In the genomic region with DNA sequence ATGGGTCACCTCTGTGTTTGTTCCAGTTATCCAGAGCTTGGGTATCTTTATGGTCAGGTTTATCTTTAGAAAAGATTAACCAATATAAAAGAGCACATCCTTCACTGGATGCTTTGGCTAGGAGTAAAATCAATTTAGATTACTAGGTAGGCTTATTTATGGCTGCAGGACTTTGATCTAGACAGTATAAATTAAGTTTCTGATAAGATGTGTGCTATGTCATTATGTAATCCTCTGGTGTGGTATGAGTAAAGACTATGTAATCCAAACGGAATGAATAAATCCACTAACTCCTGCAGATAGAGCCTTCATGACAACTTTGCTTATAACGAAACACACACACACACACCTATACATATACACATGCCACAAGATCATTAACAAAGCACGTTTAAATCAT, we compare ENCODE assay signal across 38 mouse cellular contexts. TPM values are rescaled to one million over a fixed set of nuclear protein-coding genes. Genes with fewer than 3 reads are reported as not detected.
"Had no signal": no experiment of that assay in that cellular context is flagged by ENCODE, and none has a peak within 500 bp of the region (broad histone marks: within the 10 kb centered on the region; RNA-seq: fewer than 3 reads in every experiment).

No protein-coding gene starts in this region.

- DNase-seq: heart, postnatal 10 days; heart, postnatal 14 days; heart, postnatal 36 days; heart, postnatal 4 days; kidney, adult 11 months; kidney, adult 18-20 months; kidney, adult 2 months; kidney, adult 8-10 months; kidney, adult 9 months; kidney, postnatal 10 days; kidney, postnatal 14 days; kidney, postnatal 25 days; kidney, postnatal 36 days; kidney, postnatal 4 days; layer of hippocampus, adult 9-11 months; layer of hippocampus, postnatal 36 days had no signal

- H3K36me3 ChIP-seq: heart, embryonic 10.5 days; heart, embryonic 12.5 days; heart, embryonic 13.5 days; heart, embryonic 15.5 days; hindbrain, embryonic 10.5 days; hindbrain, embryonic 12.5 days; hindbrain, embryonic 13.5 days; hindbrain, embryonic 15.5 days; kidney, embryonic 15.5 days had no signal

- H3K27me3 ChIP-seq: heart, embryonic 12.5 days; heart, embryonic 13.5 days; heart, embryonic 15.5 days; hindbrain, embryonic 12.5 days; hindbrain, embryonic 13.5 days; hindbrain, embryonic 15.5 days; kidney, embryonic 15.5 days had no signal

- H3K9me3 ChIP-seq: heart, embryonic 10.5 days; heart, embryonic 13.5 days; heart, embryonic 15.5 days; hindbrain, embryonic 10.5 days; hindbrain, embryonic 12.5 days; hindbrain, embryonic 13.5 days; hindbrain, embryonic 15.5 days; kidney, embryonic 15.5 days had no signal

- ATAC-seq: hindbrain, embryonic 16.5 days; hindbrain, postnatal 0 days; inflammation-experienced regulatory T-cells, adult 6 months had no signal

- H3K4me3 ChIP-seq: heart, embryonic 10.5 days; heart, embryonic 12.5 days; heart, embryonic 13.5 days; heart, embryonic 15.5 days; hindbrain, embryonic 10.5 days; hindbrain, embryonic 12.5 days; hindbrain, embryonic 13.5 days; hindbrain, embryonic 15.5 days; kidney, embryonic 15.5 days; layer of hippocampus, adult 2 months; left cerebral cortex, adult 2 months had no signal

- H3K9ac ChIP-seq: heart, embryonic 12.5 days; heart, embryonic 13.5 days; heart, embryonic 15.5 days; hindbrain, embryonic 12.5 days; hindbrain, embryonic 13.5 days; hindbrain, embryonic 14.5 days; hindbrain, embryonic 15.5 days; kidney, embryonic 15.5 days had no signal

- H3K4me1 ChIP-seq: heart, embryonic 10.5 days; heart, embryonic 12.5 days; heart, embryonic 13.5 days; heart, embryonic 15.5 days; hindbrain, embryonic 10.5 days; hindbrain, embryonic 12.5 days; hindbrain, embryonic 13.5 days; hindbrain, embryonic 15.5 days; kidney, embryonic 15.5 days had no signal

- H3K27ac ChIP-seq: heart, embryonic 10.5 days; heart, embryonic 13.5 days; heart, embryonic 15.5 days; hindbrain, embryonic 10.5 days; hindbrain, embryonic 12.5 days; hindbrain, embryonic 13.5 days; hindbrain, embryonic 14.5 days; hindbrain, embryonic 15.5 days; hindbrain, postnatal 0 days; kidney, embryonic 15.5 days; kidney, postnatal 0 days; layer of hippocampus, adult 2 months; left cerebral cortex, adult 2 months had no signal

- H3K4me2 ChIP-seq: heart, embryonic 11.5 days; heart, embryonic 12.5 days; heart, embryonic 13.5 days; heart, embryonic 15.5 days; hindbrain, embryonic 12.5 days; hindbrain, embryonic 13.5 days; hindbrain, embryonic 14.5 days; hindbrain, embryonic 15.5 days; kidney, embryonic 15.5 days had no signal

RNA-seq across cellular contexts. Expression of a gene that starts 18.7 kb away (rescaled TPM):
- total RNA-seq: heart, postnatal 10 days; heart, postnatal 14 days; heart, postnatal 25 days; heart, postnatal 36 days; heart, postnatal 4 days; hematopoietic stem cell, adult 5-6 weeks; hindbrain, postnatal 0 days had no signal
- polyA plus RNA-seq: heart, embryonic 11.5 days; heart, embryonic 12.5 days; heart, embryonic 13.5 days; hindbrain, embryonic 10.5 days; hindbrain, embryonic 11.5 days; hindbrain, embryonic 12.5 days; hindbrain, embryonic 13.5 days; hindbrain, embryonic 14.5 days; hindbrain, embryonic 15.5 days; hindbrain, embryonic 16.5 days; hindbrain, postnatal 0 days; large intestine, adult 2 months had no signal

RNA-seq across cellular contexts. Expression of a gene that starts 59.2 kb away (rescaled TPM):
- total RNA-seq: layer of hippocampus, postnatal 25 days; layer of hippocampus, postnatal 36 days had no signal
